Mouse (Mus musculus) MEL (cell line): ENCODE measurements at regions not wholly inside any gene's neighbourhood (a gene's known extent, or its start where the extent isn't known, plus 50 kb on each side); places are given as distances from the start of the nearest gene placed in this dataset.

Source experiments
- DNase-seq: peaks from one replicate; pipeline ENCODE4 v3.0.0; 2011; ENCODE audit warnings: low read depth, low spot score
- H3K27ac ChIP-seq: 2 replicates; pipeline ENCODE4 v1.5.1; 2012; ENCODE audit warnings: low read depth, mild to moderate bottlenecking, control low read depth, low read length, moderate library complexity; ENCODE audit not compliant: control insufficient read depth
- H3K27me3 ChIP-seq, 2 experiments: fragments of 150-350 bp in 1 of 2; sonication (generic) in 1 of 2; 2 replicates each; pipeline ENCODE4 v1.6.1; 2012; ENCODE audit warnings: low read length in 2 of 2, mild to moderate bottlenecking in 2 of 2, improper control_type of control experiment in 1 of 2, moderate library complexity in 1 of 2; ENCODE audit not compliant: insufficient read depth in 2 of 2, control insufficient read depth in 1 of 2
- H3K36me3 ChIP-seq, 2 experiments: 2 replicates each; pipeline ENCODE4 v1.6.1; 2012 to 2014; ENCODE audit warnings: low read length in 2 of 2, improper control_type of control experiment in 1 of 2, inconsistent platforms in 1 of 2, mild to moderate bottlenecking in 1 of 2; ENCODE audit not compliant: insufficient read depth in 2 of 2, control insufficient read depth in 1 of 2
- H3K4me1 ChIP-seq, 2 experiments: fragments of 150-350 bp in 1 of 2; sonication (generic) in 1 of 2; 2 replicates each; pipeline ENCODE4 v1.6.1; 2012; ENCODE audit warnings: low read length in 2 of 2, improper control_type of control experiment in 1 of 2, mild to moderate bottlenecking in 1 of 2; ENCODE audit not compliant: insufficient read depth in 2 of 2, control insufficient read depth in 1 of 2
- H3K4me3 ChIP-seq, 2 experiments: fragments of 150-350 bp in 1 of 2; sonication (generic) in 1 of 2; 2 replicates each; pipeline ENCODE4 v1.5.1; 2012; ENCODE audit warnings: low read depth in 2 of 2, low read length in 2 of 2, mild to moderate bottlenecking in 2 of 2, moderate library complexity in 2 of 2, control low read depth in 1 of 2, improper control_type of control experiment in 1 of 2; ENCODE audit not compliant: control insufficient read depth in 1 of 2, insufficient read depth in 1 of 2
- H3K79me2 ChIP-seq: 2 replicates; pipeline ENCODE4 v1.6.1; 2012; ENCODE audit warnings: mild to moderate bottlenecking, low read length, moderate library complexity; ENCODE audit not compliant: control insufficient read depth, poor library complexity, insufficient read depth
- H3K9ac ChIP-seq: 2 replicates; pipeline ENCODE4 v1.6.1; 2012; ENCODE audit warnings: low read depth, mild to moderate bottlenecking, control low read depth, low read length, moderate library complexity; ENCODE audit not compliant: control insufficient read depth, poor library complexity, severe bottlenecking
- H3K9me3 ChIP-seq: fragments of 150-350 bp; sonication (generic); replicated peaks from 2 replicates; pipeline ENCODE4 v1.6.1; 2012; ENCODE audit warnings: mild to moderate bottlenecking, low read length, improper control_type of control experiment, moderate library complexity; ENCODE audit not compliant: insufficient read depth
- BHLHE40 ChIP-seq: IDR thresholded peaks from 2 replicates; pipeline ENCODE4 v1.6.1; 2012; ENCODE audit warnings: low read depth, mild to moderate bottlenecking, inconsistent platforms, low read length, improper control_type of control experiment, borderline replicate concordance
- CTCF ChIP-seq, 3 experiments: IDR thresholded peaks in 2 of 3; conservative IDR thresholded peaks in 1 of 3; 2 replicates each; pipeline ENCODE4 v1.5.1; 2011 to 2012; ENCODE audit warnings: low read length in 3 of 3, low read depth in 2 of 3, mild to moderate bottlenecking in 2 of 3, improper control_type of control experiment in 1 of 3, inconsistent platforms in 1 of 3, mixed read lengths in 1 of 3, moderate library complexity in 1 of 3; ENCODE audit not compliant: control insufficient read depth in 1 of 3, insufficient read depth in 1 of 3, poor library complexity in 1 of 3, severe bottlenecking in 1 of 3
- E2F4 ChIP-seq: IDR thresholded peaks from 2 replicates; pipeline ENCODE4 v1.6.1; 2011; ENCODE audit warnings: low read depth, low read length, improper control_type of control experiment, borderline replicate concordance
- GABPA ChIP-seq: IDR thresholded peaks from 2 replicates; pipeline ENCODE4 v1.6.1; 2012; ENCODE audit warnings: low read depth, mild to moderate bottlenecking, inconsistent platforms, low read length, improper control_type of control experiment, moderate library complexity
- KAT2A ChIP-seq: conservative IDR thresholded peaks from 2 replicates; pipeline ENCODE4 v1.6.1; 2012; ENCODE audit warnings: low read depth, low read length, improper control_type of control experiment, inconsistent platforms
- MAX ChIP-seq: IDR thresholded peaks from 2 replicates; pipeline ENCODE4 v1.6.1; 2011; ENCODE audit warnings: low read length, improper control_type of control experiment
- NRF1 ChIP-seq: IDR thresholded peaks from 2 replicates; pipeline ENCODE4 v1.6.1; 2014; ENCODE audit warnings: low read depth, mild to moderate bottlenecking, inconsistent platforms, low read length, improper control_type of control experiment, moderate library complexity; ENCODE audit not compliant: poor library complexity, insufficient read depth, severe bottlenecking
- POLR2A ChIP-seq, 2 experiments: IDR thresholded peaks; 2 replicates each; pipeline ENCODE4 v1.6.1; 2011 to 2012; ENCODE audit warnings: low read length in 2 of 2, mild to moderate bottlenecking in 2 of 2, control low read depth in 1 of 2, improper control_type of control experiment in 1 of 2, low read depth in 1 of 2, moderate library complexity in 1 of 2; ENCODE audit not compliant: control insufficient read depth in 1 of 2, insufficient read depth in 1 of 2, poor library complexity in 1 of 2
- POLR2AphosphoS2 ChIP-seq: IDR thresholded peaks from 2 replicates; pipeline ENCODE4 v1.6.1; 2011; ENCODE audit warnings: low read length, improper control_type of control experiment
- RAD21 ChIP-seq: IDR thresholded peaks from 2 replicates; pipeline ENCODE4 v1.6.1; 2011; ENCODE audit warnings: mild to moderate bottlenecking, low read depth, low read length, improper control_type of control experiment
- RCOR1 ChIP-seq: IDR thresholded peaks from 2 replicates; pipeline ENCODE4 v1.6.1; 2012; ENCODE audit warnings: low read depth, mild to moderate bottlenecking, inconsistent platforms, low read length, improper control_type of control experiment
- TBP ChIP-seq: IDR thresholded peaks from 2 replicates; pipeline ENCODE4 v1.8.0; 2011; ENCODE audit warnings: low read depth, low read length, improper control_type of control experiment
- UBTF ChIP-seq: IDR thresholded peaks from 2 replicates; pipeline ENCODE4 v1.6.1; 2012; ENCODE audit warnings: low read depth, mild to moderate bottlenecking, inconsistent platforms, low read length, improper control_type of control experiment, moderate library complexity, borderline replicate concordance; ENCODE audit not compliant: insufficient read depth
- USF1 ChIP-seq: IDR thresholded peaks from 2 replicates; pipeline ENCODE4 v1.6.1; 2014; ENCODE audit warnings: low read depth, mild to moderate bottlenecking, inconsistent platforms, low read length, improper control_type of control experiment, moderate library complexity
- USF2 ChIP-seq, 2 experiments: IDR thresholded peaks; 2 replicates each; pipeline ENCODE4 v1.6.1; 2011 to 2012; ENCODE audit warnings: improper control_type of control experiment in 2 of 2, low read length in 2 of 2, borderline replicate concordance in 1 of 2, inconsistent platforms in 1 of 2, low read depth in 1 of 2, mild to moderate bottlenecking in 1 of 2; ENCODE audit not compliant: insufficient read depth in 1 of 2
- ZC3H11A ChIP-seq: IDR thresholded peaks from 2 replicates; pipeline ENCODE4 v1.6.1; 2012; ENCODE audit warnings: low read depth, mild to moderate bottlenecking, inconsistent platforms, low read length, improper control_type of control experiment
- ZKSCAN1 ChIP-seq: IDR thresholded peaks from 2 replicates; pipeline ENCODE4 v1.6.1; 2012; ENCODE audit warnings: low read depth, mild to moderate bottlenecking, inconsistent platforms, low read length, improper control_type of control experiment, moderate library complexity
- ZMIZ1 ChIP-seq: IDR thresholded peaks from 2 replicates; pipeline ENCODE4 v1.6.1; 2012; ENCODE audit warnings: low read depth, mild to moderate bottlenecking, inconsistent platforms, low read length, improper control_type of control experiment, moderate library complexity

GRCm38 (mm10) chr12:15137039-15137438 is 679.7 kb downstream of the Trib2 start:
- Histone ChIP-seq H3K27me3 (no peaks in the 10 kb centered on the region), H3K9ac (no peak overlapping the region), H3K9me3 (no peaks in the 10 kb centered on the region), H3K4me3 (no peak overlapping the region)
- TF ChIP-seq GABPA (no peak), RAD21 (no peak), ZKSCAN1 (no peak), POLR2AphosphoS2 (no peak), BHLHE40 (no peak)
- TF ChIP-seq, all 39 proteins: peak for 0
- no peaks in the 10 kb centered on the region for H3K36me3 ChIP-seq
- H3K4me1 ChIP-seq = no peaks in the 10 kb centered on the region
- no peak overlapping the region for H3K27ac ChIP-seq
- DNase-seq = no peak
- no peaks in the 10 kb centered on the region for H3K79me2 ChIP-seq

GRCm38 (mm10) chr12:15124179-15124578 is 692.5 kb downstream of the Trib2 start:
- no peaks in the 10 kb centered on the region for H3K79me2 ChIP-seq
- no peak overlapping the region for H3K27ac ChIP-seq
- H3K4me1 ChIP-seq = no peaks in the 10 kb centered on the region
- DNase-seq = no peak
- TF ChIP-seq POLR2A (IDR thresholded peaks at IDR 0.05; ENCODE audit: control insufficient read depth in 1 of 2, insufficient read depth in 1 of 2, low read depth in 1 of 2, low read length in 2 of 2, poor library complexity in 1 of 2) (no peak), USF1 (no peak), UBTF (no peak), CTCF (IDR thresholded peaks at IDR 0.05 in 2 of 3, conservative IDR thresholded peaks at IDR 0.05 in 1 of 3; ENCODE audit: control insufficient read depth in 1 of 3, insufficient read depth in 1 of 3, low read depth in 2 of 3, low read length in 3 of 3, poor library complexity in 1 of 3, severe bottlenecking in 1 of 3) (no peak), NRF1 (no peak), MAX (no peak), E2F4 (no peak), ZMIZ1 (no peak), USF2 (IDR thresholded peaks at IDR 0.05; ENCODE audit: borderline replicate concordance in 1 of 2, insufficient read depth in 1 of 2, low read depth in 1 of 2, low read length in 2 of 2) (no peak), KAT2A (no peak), TBP (no peak), RCOR1 (no peak), POLR2AphosphoS2 (no peak), ZC3H11A (no peak)
- no peak overlapping the region for H3K9ac ChIP-seq
- H3K36me3 ChIP-seq = no peaks in the 10 kb centered on the region
- no peaks in the 10 kb centered on the region for H3K27me3 ChIP-seq
- H3K9me3 ChIP-seq = no peaks in the 10 kb centered on the region
- no peak overlapping the region for H3K4me3 ChIP-seq
